Mouse (Mus musculus): ENCODE measurements at regions not wholly inside any gene's neighbourhood (a gene's known extent, or its start where the extent isn't known, plus 50 kb on each side); places are given as distances from the start of the nearest gene placed in this dataset.

GRCm38 (mm10) chr15:36682159-36682558, 325.4 kb downstream of the Zfp706 start:
- no peak for DNase-seq (ENCODE audit: low spot score in 2 of 2)
- intact Hi-C loops (cut with DNase I) = no loop called here

GRCm38 (mm10) chr15:36680361-36681140, 327.0 kb downstream of the Zfp706 start:
- intact Hi-C loops (cut with DNase I) = no loop called here
- DNase-seq (ENCODE audit: low spot score in 2 of 2) = no peak

- intact Hi-C loops (cut with DNase I) = no loop called here
These were observed 328.0 kb downstream of the Zfp706 start for GRCm38 (mm10) chr15:36679577-36679976.

GRCm38 (mm10) chr15:36669748-36670147, 337.8 kb downstream of the Zfp706 start:
- no peak for DNase-seq (ENCODE audit: low spot score in 2 of 2)
- intact Hi-C loops (cut with DNase I) = no loop called here

More at GRCm38 (mm10) chr15:36679577-36679976, 328.0 kb downstream of the Zfp706 start:
- no peak for DNase-seq (ENCODE audit: low spot score in 2 of 2)

- intact Hi-C loops (cut with DNase I) = no loop called here
- DNase-seq (ENCODE audit: low spot score in 2 of 2) = no peak
These were observed 341.0 kb downstream of the Zfp706 start for GRCm38 (mm10) chr15:36666566-36666965.

GRCm38 (mm10) chr15:36664391-36664790, 343.2 kb downstream of the Zfp706 start:
- intact Hi-C loops (cut with DNase I) = no loop called here
- no peak for DNase-seq (ENCODE audit: low spot score in 2 of 2)

- DNase-seq (ENCODE audit: low spot score in 2 of 2) = no peak
- intact Hi-C loops (cut with DNase I) = no loop called here
These were observed 346.6 kb downstream of the Zfp706 start for GRCm38 (mm10) chr15:36660986-36661385.
